Mouse (Mus musculus): ENCODE measurements around the gene Col24a1. TPM values are rescaled to one million over a fixed set of nuclear protein-coding genes. Genes with fewer than 3 reads are reported as not detected.

The Col24a1 gene
- total and polyA plus RNA-seq, 2 experiments from 2014 or later: 0.57 to 0.75 TPM

DNA sequence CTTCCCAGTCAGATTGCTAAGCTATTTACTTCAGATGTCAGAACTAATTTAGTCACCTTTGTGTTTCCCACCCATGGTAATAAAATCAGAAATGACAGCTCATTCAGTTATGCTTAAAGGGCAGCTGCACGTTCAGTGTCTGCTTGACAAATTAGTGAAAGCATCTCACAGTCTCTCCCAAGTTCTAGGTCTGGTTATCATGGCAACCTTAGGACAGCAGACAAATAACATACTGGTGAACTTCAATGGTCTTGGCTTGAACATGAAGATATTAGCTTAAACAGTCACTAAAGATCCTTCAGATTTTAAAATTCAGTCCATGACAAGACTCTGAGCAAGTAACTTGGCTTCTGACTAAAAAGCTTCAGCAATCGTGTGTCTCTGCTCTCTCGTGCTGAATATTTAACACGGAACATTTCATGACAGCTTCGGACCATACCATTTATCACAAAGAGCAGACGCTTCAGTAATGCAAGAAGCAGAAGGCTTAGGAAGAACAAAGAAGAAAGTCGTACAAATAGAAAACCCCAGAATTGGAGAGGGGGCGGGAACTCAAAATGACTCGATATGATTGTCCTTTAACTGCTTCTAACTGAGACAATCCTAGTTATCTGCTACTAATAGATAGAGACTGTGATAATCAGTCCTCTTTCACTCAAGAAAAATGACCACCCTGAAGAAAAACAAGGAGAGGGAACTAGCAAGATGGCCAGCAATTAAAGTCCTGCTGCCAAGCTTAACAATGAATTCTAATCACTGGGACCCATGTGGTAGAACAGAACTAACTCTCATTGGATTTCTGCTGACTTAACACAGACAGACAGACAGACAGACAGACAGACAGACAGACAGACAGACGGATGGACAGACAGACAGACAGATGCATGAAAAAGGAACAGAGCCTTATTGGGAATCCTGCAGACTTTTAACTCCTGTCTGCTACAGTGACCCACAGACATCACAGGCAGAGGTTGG, 256.5 kb downstream of the Col24a1 start:
- TF ChIP-seq CTCF (IDR thresholded peaks at IDR 0.05; ENCODE audit: low read depth) (no peak), EP300 (IDR thresholded peaks at IDR 0.05; ENCODE audit: low read depth) (no peak)
- ATAC-seq (ENCODE audit: insufficient read depth, low read depth) (no peak), DNase-seq (ENCODE audit: low spot score) (no peak)
- 77% methylated on average over 10 of the region's 10 CpGs for WGBS
- Histone ChIP-seq H3K9ac (replicated peaks; ENCODE audit: low read depth, low read length) (no peak overlapping the region), H3K36me3 (replicated peaks; ENCODE audit: control insufficient read depth, insufficient read depth, low read length) (no peaks in the 10 kb centered on the region), H3K4me2 (ENCODE audit: low read depth, low read length) (no peak overlapping the region), H3K4me1 (ENCODE audit: control insufficient read depth, insufficient read depth) (no peaks in the 10 kb centered on the region), H3K27ac (ENCODE audit: low read depth) (no peak overlapping the region), H3K27me3 (ENCODE audit: control insufficient read depth, insufficient read depth, low read length) (no peaks in the 10 kb centered on the region), H3K4me3 (ENCODE audit: low read depth, low read length) (no peak overlapping the region), H3K9me3 (replicated peaks; ENCODE audit: control insufficient read depth, low read length) (no peaks in the 10 kb centered on the region)

DNA sequence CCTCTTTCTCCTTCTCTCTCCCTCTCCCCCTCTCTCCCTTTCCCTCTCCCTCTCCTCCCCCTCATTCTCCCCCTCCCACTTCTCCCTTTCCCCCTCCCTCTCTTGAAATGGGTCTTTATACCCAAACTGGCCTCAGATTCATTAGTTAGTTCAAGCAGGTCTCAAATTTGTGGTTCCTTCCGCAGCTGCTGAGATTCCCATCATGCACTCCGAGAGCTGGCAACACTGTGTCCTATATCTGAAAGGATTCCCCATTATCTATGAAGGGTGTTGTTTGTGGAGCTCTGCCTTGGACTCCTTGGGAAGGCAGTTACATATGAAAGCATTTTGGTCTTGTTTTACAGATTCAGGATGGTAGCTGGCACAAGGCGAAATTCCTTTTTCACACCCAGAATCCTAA, 257.9 kb downstream of the Col24a1 start:
- Histone ChIP-seq H3K4me3 (ENCODE audit: low read depth, low read length) (no peak overlapping the region), H3K27me3 (ENCODE audit: control insufficient read depth, insufficient read depth, low read length) (no peaks in the 10 kb centered on the region), H3K27ac (ENCODE audit: low read depth) (no peak overlapping the region), H3K4me1 (ENCODE audit: control insufficient read depth, insufficient read depth) (no peaks in the 10 kb centered on the region), H3K9ac (replicated peaks; ENCODE audit: low read depth, low read length) (no peak overlapping the region), H3K4me2 (ENCODE audit: low read depth, low read length) (no peak overlapping the region), H3K36me3 (replicated peaks; ENCODE audit: control insufficient read depth, insufficient read depth, low read length) (no peaks in the 10 kb centered on the region), H3K9me3 (replicated peaks; ENCODE audit: control insufficient read depth, low read length) (no peaks in the 10 kb centered on the region)
- DNase-seq (ENCODE audit: low spot score) (no peak), ATAC-seq (ENCODE audit: insufficient read depth, low read depth) (no peak)
- 61% methylated on average over 3 of the region's 3 CpGs for WGBS
- TF ChIP-seq EP300 (IDR thresholded peaks at IDR 0.05; ENCODE audit: low read depth) (no peak), CTCF (IDR thresholded peaks at IDR 0.05; ENCODE audit: low read depth) (no peak)

DNA sequence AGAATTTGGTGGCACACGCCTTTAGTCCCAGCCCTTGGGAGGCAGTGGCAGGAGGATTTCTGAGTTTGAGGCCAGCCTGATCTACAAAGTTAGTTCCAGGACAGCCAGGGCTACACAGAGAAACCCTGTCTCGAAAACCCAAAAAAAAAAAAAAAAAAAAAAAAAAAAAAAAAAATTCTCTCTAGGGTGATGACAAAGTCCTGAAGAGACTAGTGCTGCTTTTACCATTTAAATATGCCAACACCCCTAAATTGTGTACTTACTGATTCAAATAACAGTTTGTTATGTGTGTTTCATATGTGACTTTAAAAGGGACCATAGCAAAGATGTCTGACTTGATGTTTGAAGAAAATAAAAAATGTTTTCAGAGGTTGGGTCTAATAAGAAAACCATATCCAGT, 262.1 kb downstream of the Col24a1 start:
- TF ChIP-seq CTCF (IDR thresholded peaks at IDR 0.05; ENCODE audit: low read depth): no peak
- no peaks in the 10 kb centered on the region for H3K36me3 ChIP-seq (replicated peaks; ENCODE audit: control insufficient read depth, insufficient read depth, low read length)
- H3K9me3 ChIP-seq (replicated peaks; ENCODE audit: control insufficient read depth, low read length): no peaks in the 10 kb centered on the region
- H3K4me2 ChIP-seq (ENCODE audit: low read depth, low read length): no peak overlapping the region
- no peaks in the 10 kb centered on the region for H3K27me3 ChIP-seq (ENCODE audit: control insufficient read depth, insufficient read depth, low read length)
- H3K9ac ChIP-seq (replicated peaks; ENCODE audit: low read depth, low read length): no peak overlapping the region
- 55% methylated on average over 2 of the region's 2 CpGs for WGBS
- no peak overlapping the region for H3K27ac ChIP-seq (ENCODE audit: low read depth)
- ATAC-seq (ENCODE audit: insufficient read depth, low read depth) (no peak), DNase-seq (ENCODE audit: low spot score) (no peak)
- no peaks in the 10 kb centered on the region for H3K4me1 ChIP-seq (ENCODE audit: control insufficient read depth, insufficient read depth)
- no peak overlapping the region for H3K4me3 ChIP-seq (ENCODE audit: low read depth, low read length)

DNA sequence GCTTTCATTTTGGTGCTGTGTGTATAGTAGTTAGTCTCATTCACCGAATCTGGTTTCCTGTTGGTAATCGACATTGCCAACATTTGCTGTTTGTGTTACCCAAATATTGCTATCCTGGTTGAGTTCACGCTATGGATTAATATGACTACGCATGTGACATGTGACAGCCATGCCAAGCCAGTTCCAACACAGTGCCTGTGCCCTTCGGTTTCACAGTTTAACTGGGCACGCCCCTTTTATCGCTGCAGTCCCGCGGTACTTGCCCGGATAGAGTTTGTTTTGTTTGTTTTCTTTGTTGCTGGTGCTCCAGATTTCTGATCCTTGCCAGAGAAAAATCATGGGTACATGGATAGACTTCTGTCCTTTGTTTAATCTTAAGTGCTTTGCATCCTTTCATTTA, 263.9 kb downstream of the Col24a1 start:
- no peaks in the 10 kb centered on the region for H3K27me3 ChIP-seq (ENCODE audit: control insufficient read depth, insufficient read depth, low read length)
- H3K9ac ChIP-seq (replicated peaks; ENCODE audit: low read depth, low read length): no peak overlapping the region
- no peaks in the 10 kb centered on the region for H3K9me3 ChIP-seq (replicated peaks; ENCODE audit: control insufficient read depth, low read length)
- H3K4me1 ChIP-seq (ENCODE audit: control insufficient read depth, insufficient read depth): no peaks in the 10 kb centered on the region
- H3K36me3 ChIP-seq (replicated peaks; ENCODE audit: control insufficient read depth, insufficient read depth, low read length): no peaks in the 10 kb centered on the region
- no peak for DNase-seq (ENCODE audit: low spot score)
- 86% methylated on average over 10 of the region's 10 CpGs for WGBS
- ATAC-seq (ENCODE audit: insufficient read depth, low read depth): no peak
- H3K4me2 ChIP-seq (ENCODE audit: low read depth, low read length): no peak overlapping the region
- TF ChIP-seq CTCF (IDR thresholded peaks at IDR 0.05; ENCODE audit: low read depth) (no peak), EP300 (IDR thresholded peaks at IDR 0.05; ENCODE audit: low read depth) (no peak)
- no peak overlapping the region for H3K27ac ChIP-seq (ENCODE audit: low read depth)
- no peak overlapping the region for H3K4me3 ChIP-seq (ENCODE audit: low read depth, low read length)

DNA sequence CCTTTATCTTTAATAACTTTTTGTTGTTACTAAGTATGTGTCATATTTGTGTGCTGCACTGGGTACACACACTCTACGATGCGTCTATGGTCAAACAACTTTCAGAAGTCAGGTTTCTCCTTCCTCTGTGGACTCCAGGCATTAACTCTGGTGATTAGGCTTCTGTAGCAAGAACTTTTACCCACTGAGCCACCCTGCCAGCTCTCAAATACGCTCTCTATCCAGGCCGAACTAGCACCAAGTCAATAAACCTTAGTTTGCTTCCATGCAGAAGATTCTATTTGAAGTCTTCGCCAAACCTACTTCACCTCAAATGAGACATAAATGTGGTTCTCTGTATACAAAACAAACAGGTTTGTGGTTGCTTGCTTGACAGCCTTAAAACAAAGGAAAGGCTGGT, 267.4 kb downstream of the Col24a1 start:
- Histone ChIP-seq H3K9ac (replicated peaks; ENCODE audit: low read depth, low read length) (no peak overlapping the region), H3K27me3 (ENCODE audit: control insufficient read depth, insufficient read depth, low read length) (no peaks in the 10 kb centered on the region), H3K4me1 (ENCODE audit: control insufficient read depth, insufficient read depth) (no peaks in the 10 kb centered on the region), H3K4me2 (ENCODE audit: low read depth, low read length) (no peak overlapping the region), H3K27ac (ENCODE audit: low read depth) (no peak overlapping the region), H3K9me3 (replicated peaks; ENCODE audit: control insufficient read depth, low read length) (peaks cover 8% of the 10 kb centered on the region; the same call in 1 of the 2 replicates), H3K4me3 (ENCODE audit: low read depth, low read length) (no peak overlapping the region), H3K36me3 (replicated peaks; ENCODE audit: control insufficient read depth, insufficient read depth, low read length) (no peaks in the 10 kb centered on the region)
- DNase-seq (ENCODE audit: low spot score): no peak
- TF ChIP-seq CTCF (IDR thresholded peaks at IDR 0.05; ENCODE audit: low read depth) (no peak), EP300 (IDR thresholded peaks at IDR 0.05; ENCODE audit: low read depth) (no peak)
- no peak for ATAC-seq (ENCODE audit: insufficient read depth, low read depth)
- 94% methylated on average over 5 of the region's 5 CpGs for WGBS
